Mouse (Mus musculus): ENCODE measurements around the gene Lrfn2. TPM values are rescaled to one million over a fixed set of nuclear protein-coding genes. Genes with fewer than 3 reads are reported as not detected.

Gene Lrfn2
- polyA plus RNA-seq, 1 experiment from 2014 or later = 13.1 TPM

DNA sequence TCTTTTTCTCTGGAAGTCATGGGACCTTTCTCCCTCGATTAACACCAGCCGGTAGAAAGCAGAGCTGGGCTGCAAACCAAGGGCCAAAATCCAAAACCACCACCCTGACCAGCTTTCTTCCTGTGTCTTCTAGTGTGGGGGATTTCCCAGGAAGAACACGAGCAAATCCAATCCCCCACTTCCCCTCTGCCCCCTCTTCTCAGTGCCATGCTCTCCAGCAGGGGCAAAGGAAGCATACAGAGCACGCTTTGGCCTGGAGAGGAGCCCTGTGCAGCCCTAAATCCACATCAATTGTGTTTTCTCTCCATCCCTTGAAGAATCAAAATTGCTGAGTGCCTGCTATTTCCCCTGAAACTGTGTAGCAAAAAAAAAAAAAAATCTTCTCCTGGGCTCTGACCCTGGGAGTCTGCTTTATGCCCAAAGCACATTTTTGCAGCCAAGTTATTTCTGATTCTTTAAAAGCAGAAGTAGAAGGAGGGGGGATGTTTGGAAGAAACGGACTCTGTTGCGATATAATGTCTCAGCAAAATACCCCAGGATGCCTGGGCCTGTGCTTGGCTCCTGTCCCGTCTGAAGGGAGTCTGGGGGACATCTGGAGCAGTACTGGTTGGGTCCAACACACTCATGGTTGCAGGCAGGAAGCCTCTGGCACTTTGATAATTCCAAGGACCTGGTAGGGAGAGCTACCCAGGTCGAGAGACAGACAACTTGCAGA lies 86.8 kb downstream of the Lrfn2 start:
- no peaks in the 10 kb centered on the region for H3K27me3 ChIP-seq
- H3K4me2 ChIP-seq = no peak overlapping the region
- no peaks in the 10 kb centered on the region for H3K36me3 ChIP-seq
- no peak overlapping the region for H3K9ac ChIP-seq
- no peaks in the 10 kb centered on the region for H3K9me3 ChIP-seq
- no peak for ATAC-seq (ENCODE audit: low FRiP score, low read depth)
- H3K4me1 ChIP-seq (replicated peaks) = peaks cover 12% of the 10 kb centered on the region
- no peak overlapping the region for H3K4me3 ChIP-seq
- 77% methylated on average over 8 of the region's 8 CpGs for WGBS
- H3K27ac ChIP-seq (replicated peaks) = no peak overlapping the region

DNA sequence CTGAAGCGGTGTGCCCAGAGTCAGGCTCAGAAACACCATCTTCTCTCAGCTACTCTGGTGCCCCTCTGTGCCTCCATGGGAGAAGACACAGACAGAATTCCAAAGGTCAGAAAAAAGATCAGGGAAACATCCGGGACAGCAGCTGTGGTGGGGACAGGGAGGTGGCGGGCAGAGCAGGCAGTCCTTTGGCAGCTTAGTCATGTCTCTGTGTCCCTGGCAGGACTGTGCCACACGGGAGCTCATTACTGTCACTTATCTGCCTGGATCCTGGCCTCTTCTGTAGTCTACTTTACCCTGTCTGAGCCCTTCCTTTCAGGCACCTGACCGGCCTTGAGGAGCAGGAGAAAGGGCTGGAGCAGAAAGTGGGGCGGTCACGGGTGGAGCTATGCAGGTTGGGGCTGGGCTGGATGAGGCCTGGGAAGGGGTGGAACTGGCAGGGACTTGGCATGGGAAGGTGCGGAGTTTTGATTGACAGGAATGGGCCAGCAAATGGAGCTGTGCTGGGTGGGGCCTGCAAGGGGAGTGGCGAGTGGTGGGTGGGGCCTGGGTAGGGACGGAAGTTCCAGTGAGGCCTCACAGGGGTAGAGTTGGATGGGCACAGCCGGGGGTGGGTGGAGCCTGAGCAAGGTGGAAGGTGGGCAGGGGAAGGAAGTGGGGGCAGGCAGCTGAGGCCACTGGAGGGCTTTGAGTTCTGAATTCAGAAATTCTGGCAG lies 97.5 kb downstream of the Lrfn2 start:
- ATAC-seq (ENCODE audit: low FRiP score, low read depth) = peak; percentile 52
- H3K27ac ChIP-seq (replicated peaks) = no peak overlapping the region
- no peak overlapping the region for H3K4me2 ChIP-seq
- no peak overlapping the region for H3K4me3 ChIP-seq
- no peaks in the 10 kb centered on the region for H3K27me3 ChIP-seq
- no peaks in the 10 kb centered on the region for H3K9me3 ChIP-seq
- H3K4me1 ChIP-seq (replicated peaks) = peaks cover 29% of the 10 kb centered on the region
- no peak overlapping the region for H3K9ac ChIP-seq
- no peaks in the 10 kb centered on the region for H3K36me3 ChIP-seq
- WGBS = 36% methylated on average over 11 of the region's 11 CpGs

DNA sequence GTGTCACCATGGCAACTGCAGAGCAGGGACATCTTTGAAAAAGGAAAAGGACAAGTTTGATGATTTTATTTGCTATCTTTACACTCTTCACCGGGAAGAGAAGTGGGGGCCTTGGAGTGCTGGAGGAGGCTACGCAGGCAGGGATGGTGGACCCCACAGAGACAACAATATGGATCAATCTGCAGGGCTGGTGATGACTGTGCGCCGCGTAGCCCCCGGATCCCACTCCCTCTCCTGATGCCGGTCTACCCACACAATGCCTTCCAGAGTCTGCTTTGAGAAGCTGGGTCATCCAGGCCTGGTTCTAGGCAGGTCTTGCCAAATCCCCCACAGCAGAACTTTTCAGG lies 98.1 kb downstream of the Lrfn2 start:
- Histone ChIP-seq H3K27ac (replicated peaks) (peak overlapping the region; percentile 17; the same call in 1 of the 2 replicates), H3K4me2 (no peak overlapping the region), H3K9ac (no peak overlapping the region), H3K9me3 (no peaks in the 10 kb centered on the region), H3K27me3 (no peaks in the 10 kb centered on the region), H3K4me3 (no peak overlapping the region), H3K4me1 (replicated peaks) (peaks cover 29% of the 10 kb centered on the region), H3K36me3 (no peaks in the 10 kb centered on the region)
- WGBS = 77% methylated on average over 7 of the region's 7 CpGs
- peak; percentile 23; the same call in 1 of the 2 replicates for ATAC-seq (ENCODE audit: low FRiP score, low read depth)

DNA sequence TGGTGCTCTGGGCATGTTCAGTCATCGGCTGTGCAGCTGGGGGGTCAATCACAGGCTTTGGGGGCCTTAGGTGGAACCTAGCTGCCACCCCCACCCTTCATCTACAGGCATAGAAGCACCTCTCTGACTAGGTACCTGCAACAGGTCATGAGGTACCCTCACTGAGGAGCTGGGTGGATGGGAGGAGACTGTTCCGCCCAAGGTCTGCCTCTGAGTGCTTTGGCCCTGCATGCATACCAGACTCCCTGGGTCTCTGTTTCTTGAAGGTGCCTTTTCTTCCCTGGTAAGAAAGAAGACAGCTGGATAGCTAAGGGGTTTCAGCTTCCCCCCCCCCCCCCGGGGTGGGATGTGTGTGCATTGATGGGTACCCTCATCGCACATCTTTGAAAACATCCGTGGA lies 98.7 kb downstream of the Lrfn2 start:
- 80% methylated on average over 5 of the region's 5 CpGs for WGBS
- no peaks in the 10 kb centered on the region for H3K9me3 ChIP-seq
- no peak overlapping the region for H3K9ac ChIP-seq
- H3K4me2 ChIP-seq = no peak overlapping the region
- no peak overlapping the region for H3K4me3 ChIP-seq
- H3K27me3 ChIP-seq = no peaks in the 10 kb centered on the region
- no peaks in the 10 kb centered on the region for H3K36me3 ChIP-seq
- no peak for ATAC-seq (ENCODE audit: low FRiP score, low read depth)
- H3K4me1 ChIP-seq (replicated peaks) = peaks cover 29% of the 10 kb centered on the region
- no peak overlapping the region for H3K27ac ChIP-seq (replicated peaks)

DNA sequence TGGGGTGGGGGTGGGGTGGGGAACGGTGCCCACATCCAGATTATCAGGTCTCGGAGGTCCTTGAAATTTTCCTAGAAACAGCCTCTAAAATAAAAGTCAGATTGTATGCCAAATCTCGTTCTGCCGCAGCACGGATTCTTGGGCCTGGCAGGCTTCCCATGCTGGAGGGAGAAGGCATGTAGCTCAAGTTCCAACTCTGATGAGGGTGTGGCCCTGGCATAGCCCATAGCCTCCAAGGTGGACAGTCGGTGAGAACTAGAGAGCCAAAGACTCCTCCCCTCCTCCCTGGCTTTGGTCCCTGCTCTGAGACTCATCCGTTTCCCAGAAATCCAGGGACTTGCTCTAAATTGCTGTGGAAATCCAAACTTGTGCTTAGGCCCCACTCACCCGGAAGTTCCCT lies 99.6 kb downstream of the Lrfn2 start:
- H3K9me3 ChIP-seq = no peaks in the 10 kb centered on the region
- no peaks in the 10 kb centered on the region for H3K36me3 ChIP-seq
- no peak overlapping the region for H3K4me2 ChIP-seq
- H3K27ac ChIP-seq (replicated peaks) = no peak overlapping the region
- H3K27me3 ChIP-seq = no peaks in the 10 kb centered on the region
- no peak overlapping the region for H3K4me3 ChIP-seq
- WGBS = 64% methylated on average over 8 of the region's 8 CpGs
- peaks cover 29% of the 10 kb centered on the region for H3K4me1 ChIP-seq (replicated peaks)
- ATAC-seq (ENCODE audit: low FRiP score, low read depth) = no peak
- H3K9ac ChIP-seq = no peak overlapping the region

DNA sequence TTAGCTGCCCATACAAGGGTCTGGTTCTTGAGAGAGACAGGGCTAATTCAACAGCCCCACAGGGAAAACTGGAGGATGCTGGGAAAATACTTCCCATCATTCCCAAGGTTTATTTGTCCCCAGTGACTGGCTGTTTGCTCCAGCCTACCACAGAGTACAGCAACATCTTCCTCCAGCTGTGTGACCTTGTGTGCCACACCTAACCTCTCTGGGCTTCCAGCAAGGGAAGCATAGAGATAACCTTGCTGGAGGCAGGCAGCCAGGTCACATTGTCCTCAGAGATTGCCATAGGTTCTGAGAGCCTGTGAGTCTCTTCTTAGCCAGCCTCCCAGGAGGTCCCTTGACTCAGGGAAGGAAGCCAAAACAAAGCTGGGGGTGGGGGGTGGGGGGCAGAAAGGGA lies 101.1 kb downstream of the Lrfn2 start:
- 0 out of 2 replicates have a peak overlapping the region, but pooled peaks have one; percentile 12 for H3K27ac ChIP-seq (replicated peaks)

DNA sequence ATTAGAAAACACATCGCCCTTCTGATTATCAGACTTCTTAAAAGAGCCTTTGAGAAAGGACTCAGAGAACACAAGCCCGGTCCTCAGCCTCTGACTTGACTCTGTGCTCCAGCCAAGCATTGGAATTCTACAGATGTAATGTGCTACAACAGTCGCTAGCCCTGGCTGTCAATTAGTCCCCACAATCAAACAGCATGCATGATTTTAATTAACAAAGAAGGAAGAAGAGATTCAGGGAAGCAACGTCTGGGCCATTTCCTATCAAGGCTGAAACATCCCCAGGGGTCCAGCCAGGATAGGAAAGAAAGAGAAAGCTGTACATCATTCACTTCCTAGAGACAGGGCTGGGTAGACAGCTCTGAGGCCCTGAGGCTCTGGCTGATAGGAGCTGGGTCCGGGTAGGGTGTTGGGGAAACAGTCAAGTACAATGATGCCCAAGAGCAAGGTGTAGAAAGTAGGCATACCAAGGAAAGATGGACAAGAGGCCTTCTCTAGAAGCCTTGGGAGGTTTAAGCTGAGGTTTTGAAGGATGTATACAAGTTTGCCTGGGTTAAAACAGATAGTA lies 101.6 kb downstream of the Lrfn2 start:
- WGBS = 13% methylated on average over 5 of the region's 5 CpGs
- H3K9ac ChIP-seq = no peak overlapping the region
- no peak for ATAC-seq (ENCODE audit: low FRiP score, low read depth)
- peaks cover 29% of the 10 kb centered on the region for H3K4me1 ChIP-seq (replicated peaks)
- H3K36me3 ChIP-seq = no peaks in the 10 kb centered on the region
- no peaks in the 10 kb centered on the region for H3K9me3 ChIP-seq
- no peak overlapping the region for H3K4me3 ChIP-seq
- no peak overlapping the region for H3K4me2 ChIP-seq
- no peaks in the 10 kb centered on the region for H3K27me3 ChIP-seq
- H3K27ac ChIP-seq (replicated peaks) = peak overlapping the region; percentile 47; the same call in 1 of the 2 replicates

More for the DNA sequence above, 101.1 kb downstream of the Lrfn2 start:
- ATAC-seq (ENCODE audit: low FRiP score, low read depth) = no peak
- H3K36me3 ChIP-seq = no peaks in the 10 kb centered on the region
- H3K4me1 ChIP-seq (replicated peaks) = peaks cover 29% of the 10 kb centered on the region
- no peak overlapping the region for H3K9ac ChIP-seq
- no peak overlapping the region for H3K4me2 ChIP-seq
- H3K4me3 ChIP-seq = no peak overlapping the region
- H3K9me3 ChIP-seq = no peaks in the 10 kb centered on the region
- H3K27me3 ChIP-seq = no peaks in the 10 kb centered on the region

DNA sequence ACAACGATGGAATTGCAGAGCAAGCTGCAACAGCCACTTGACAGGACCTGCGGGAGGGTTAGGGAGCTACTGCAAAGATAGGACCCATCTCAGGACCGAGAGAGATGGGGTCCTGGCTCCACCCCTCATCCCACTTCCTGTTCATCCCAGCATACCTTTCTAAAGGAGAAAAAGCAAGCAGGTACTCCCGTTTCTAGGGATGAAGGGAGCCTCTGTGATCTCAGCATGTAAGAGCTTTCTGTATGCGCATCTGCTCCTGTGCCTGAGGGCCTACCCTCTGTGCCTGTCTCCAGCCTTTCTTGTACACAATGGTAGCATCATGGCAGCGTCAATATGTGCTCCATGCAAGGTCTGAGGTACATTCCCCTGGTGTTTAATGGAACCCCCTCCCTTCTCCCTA lies 102.9 kb downstream of the Lrfn2 start:
- no peaks in the 10 kb centered on the region for H3K27me3 ChIP-seq
- no peak overlapping the region for H3K27ac ChIP-seq (replicated peaks)
- H3K9ac ChIP-seq = no peak overlapping the region
- no peaks in the 10 kb centered on the region for H3K36me3 ChIP-seq
- H3K4me3 ChIP-seq = no peak overlapping the region
- peaks cover 18% of the 10 kb centered on the region for H3K4me1 ChIP-seq (replicated peaks)
- no peaks in the 10 kb centered on the region for H3K9me3 ChIP-seq
- no peak for ATAC-seq (ENCODE audit: low FRiP score, low read depth)
- WGBS = 62% methylated on average over 6 of the region's 6 CpGs
- H3K4me2 ChIP-seq = no peak overlapping the region

DNA sequence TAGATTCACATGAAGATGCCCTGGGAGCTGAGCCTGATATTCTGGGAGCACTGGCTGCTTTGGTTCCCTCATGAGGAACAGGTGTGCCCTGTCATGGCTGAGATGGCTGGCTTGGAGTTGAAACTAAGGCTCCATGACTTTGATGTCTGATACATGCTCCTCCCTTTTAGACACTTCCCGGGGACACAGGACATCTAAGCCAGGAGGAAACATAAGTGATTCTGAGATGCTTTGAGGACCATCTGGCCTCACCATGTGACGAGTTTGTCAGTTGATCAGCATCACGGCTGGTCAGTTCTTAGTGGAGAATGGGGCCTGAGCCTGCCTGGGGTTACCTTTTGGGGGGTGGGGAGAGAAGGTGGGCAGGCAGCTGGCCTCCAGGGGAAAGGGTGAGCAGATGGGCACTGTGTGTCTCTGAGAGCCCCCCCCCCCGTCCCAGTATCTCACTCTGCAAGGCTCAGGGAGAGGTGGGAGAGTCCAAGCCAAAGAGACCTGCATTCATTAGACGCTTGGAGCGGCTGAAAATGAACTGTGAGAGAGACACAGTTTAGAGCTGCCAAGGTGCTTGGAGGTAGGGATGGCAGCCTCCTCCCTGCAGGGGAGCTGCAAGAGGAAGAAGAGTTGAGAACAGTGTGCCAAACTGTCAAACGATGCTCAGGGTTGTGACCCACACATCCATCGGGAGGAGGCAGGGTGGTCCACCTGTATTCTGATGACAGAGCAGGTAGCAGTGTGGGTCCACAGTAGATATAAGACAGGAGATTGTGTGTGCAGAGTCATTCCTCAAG lies 105.2 kb downstream of the Lrfn2 start:
- Histone ChIP-seq H3K9me3 (no peaks in the 10 kb centered on the region), H3K9ac (no peak overlapping the region), H3K27me3 (no peaks in the 10 kb centered on the region), H3K4me2 (no peak overlapping the region), H3K4me3 (no peak overlapping the region), H3K4me1 (replicated peaks) (peaks cover 10% of the 10 kb centered on the region), H3K27ac (replicated peaks) (no peak overlapping the region), H3K36me3 (no peaks in the 10 kb centered on the region)
- WGBS = 75% methylated on average over 8 of the region's 8 CpGs
- no peak for ATAC-seq (ENCODE audit: low FRiP score, low read depth)

DNA sequence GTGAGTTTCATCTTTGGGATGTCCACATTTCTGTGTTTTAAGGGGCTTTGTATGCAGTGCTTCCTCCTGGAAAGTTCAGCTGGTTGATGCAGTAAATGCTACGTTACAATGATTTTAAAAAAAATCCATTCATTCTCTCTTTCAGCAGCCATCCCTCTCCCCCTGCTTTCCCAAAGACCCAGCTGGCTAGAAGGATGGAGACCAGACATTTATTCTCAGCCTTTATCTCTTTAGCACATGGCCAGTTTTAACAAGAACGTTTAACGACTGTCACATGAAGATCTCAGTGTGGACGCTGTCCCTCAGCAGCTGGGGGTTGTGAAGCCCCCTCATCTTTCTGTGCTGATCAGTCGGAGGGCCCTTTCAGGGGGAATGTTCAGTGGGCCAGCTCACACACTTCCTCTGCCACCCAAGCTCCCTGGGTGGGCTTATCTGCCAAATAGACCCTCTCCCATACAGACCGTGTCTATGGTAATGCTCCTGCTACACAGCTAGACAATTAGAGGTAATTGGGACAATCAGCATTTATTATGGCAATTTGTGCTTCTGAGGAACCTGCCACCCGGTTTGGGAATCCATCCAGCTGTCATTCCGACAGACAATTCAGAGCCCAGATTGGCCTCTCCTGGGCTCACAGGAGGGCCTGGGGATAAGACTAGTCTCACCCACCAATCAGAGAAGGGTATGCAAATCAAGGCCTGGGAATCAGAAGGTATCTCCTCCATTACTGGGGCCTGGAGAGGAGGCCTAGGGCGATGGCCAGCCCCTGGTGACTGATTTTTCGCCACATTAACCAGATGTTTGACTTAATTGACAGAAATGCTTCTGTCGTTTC lies 111.8 kb downstream of the Lrfn2 start:
- Histone ChIP-seq H3K9ac (no peak overlapping the region), H3K4me3 (no peak overlapping the region), H3K4me2 (no peak overlapping the region), H3K36me3 (no peaks in the 10 kb centered on the region), H3K4me1 (replicated peaks) (peaks cover 19% of the 10 kb centered on the region), H3K27me3 (no peaks in the 10 kb centered on the region), H3K27ac (replicated peaks) (peak overlapping the region; percentile 55; the same call in 1 of the 2 replicates), H3K9me3 (no peaks in the 10 kb centered on the region)
- peak; percentile 84 for ATAC-seq (ENCODE audit: low FRiP score, low read depth)
- 5% methylated on average over 11 of the region's 11 CpGs for WGBS

DNA sequence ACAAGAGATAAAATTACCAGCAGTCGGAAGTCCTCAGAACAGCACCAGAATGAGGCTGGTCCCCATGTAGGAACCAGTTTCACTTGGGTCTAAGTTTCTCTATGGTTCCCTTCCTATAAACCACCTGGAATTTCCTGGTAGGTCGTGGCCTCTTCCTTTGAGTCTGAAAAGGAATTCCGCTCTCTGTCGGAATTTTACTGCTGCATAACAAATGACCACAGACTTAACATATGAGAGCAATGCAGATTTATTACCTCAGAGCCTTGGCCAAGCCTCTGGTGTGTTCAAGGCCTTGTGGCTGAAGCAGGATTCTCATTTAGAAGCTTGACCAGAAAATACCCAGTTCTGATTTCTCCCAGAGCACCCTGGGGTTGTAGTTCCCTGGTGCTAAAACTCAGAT lies 115.7 kb downstream of the Lrfn2 start:
- Histone ChIP-seq H3K9ac (no peak overlapping the region), H3K27ac (replicated peaks) (no peak overlapping the region), H3K9me3 (no peaks in the 10 kb centered on the region), H3K4me1 (replicated peaks) (peaks cover 15% of the 10 kb centered on the region), H3K27me3 (no peaks in the 10 kb centered on the region), H3K36me3 (no peaks in the 10 kb centered on the region), H3K4me3 (no peak overlapping the region), H3K4me2 (no peak overlapping the region)
- ATAC-seq (ENCODE audit: low FRiP score, low read depth) = no peak
- WGBS = 63% methylated on average over 4 of the region's 4 CpGs
